11 mouse cellular contexts compared by ENCODE assay signal in genomic region chr19:24985045-24985444, GRCm38 (mm10).
"Had no signal": no experiment of that assay in that cellular context is flagged by ENCODE, and none has a peak within 500 bp of the region (broad histone marks: within the 10 kb centered on the region; RNA-seq: fewer than 3 reads in every experiment).

No protein-coding gene starts in this region.

- DNase-seq: retina, postnatal 1 day; right cerebral cortex, adult 18-20 months; right cerebral cortex, postnatal 14 days; right cerebral cortex, postnatal 25 days; spleen, adult 18-20 months; thymus, adult 18-20 months; thymus, adult 2 months; thymus, postnatal 14 days; thymus, postnatal 25 days; thymus, postnatal 36 days; thymus, postnatal 4 days had no signal
